Mouse (Mus musculus) stomach, postnatal 0 days (tissue): ENCODE data around the gene Vmn1r85.

Source experiments
- CTCF ChIP-seq: IDR thresholded peaks from 2 replicates; pipeline ENCODE4 v1.5.1; 2016; ENCODE audit warnings: antibody characterized with exemption, low read depth, mild to moderate bottlenecking, moderate library complexity
- EP300 ChIP-seq: optimal IDR thresholded peaks from 2 replicates; pipeline ENCODE3; 2016; ENCODE audit warnings: antibody characterized with exemption

GRCm38 (mm10) chr7:13039181-13039580, 55.8 kb downstream of the Vmn1r85 start:
- TF ChIP-seq CTCF (no peak), EP300 (no peak)
